19 mouse cellular contexts compared by ENCODE assay signal in genomic region chr9:121369573-121369972, GRCm38 (mm10).
DNase-seq lines count a peak whose midpoint lies in the region; ATAC-seq and TF ChIP-seq lines count a peak whose summit lies in the region.
"Had no signal": no experiment of that assay in that cellular context is flagged by ENCODE, and none has a peak within 500 bp of the region (broad histone marks: within the 10 kb centered on the region; RNA-seq: fewer than 3 reads in every experiment).

No protein-coding gene starts in this region.

- H3K27me3 ChIP-seq in forebrain, embryonic 10.5 days (ENCODE audit: poor library complexity, severe bottlenecking) = no peaks in the 10 kb centered on the region; the same call in 1 of the 2 replicates
- no peaks in the 10 kb centered on the region for H3K27me3 ChIP-seq in forebrain, embryonic 11.5 days (ENCODE audit: control insufficient read depth, insufficient read depth, low read length)
- H3K27me3 ChIP-seq in hindbrain, embryonic 14.5 days (ENCODE audit: control insufficient read depth, insufficient read depth, low read length) = no peaks in the 10 kb centered on the region
- no peaks in the 10 kb centered on the region for H3K27me3 ChIP-seq in hindbrain, embryonic 12.5 days
- H3K27me3 ChIP-seq in forebrain, embryonic 15.5 days = no peaks in the 10 kb centered on the region
- H3K27me3 ChIP-seq: limb, embryonic 12.5 days had no signal

- TF ChIP-seq POLR2A in bone marrow macrophage, adult 2 months (IDR thresholded peaks at IDR 0.05; ENCODE audit: borderline replicate concordance, low read depth, low read length) = no peak

- H3K9ac ChIP-seq in forebrain, embryonic 11.5 days (ENCODE audit: low read length) = no peak overlapping the region
- H3K9ac ChIP-seq in hindbrain, embryonic 14.5 days = no peak overlapping the region
- H3K9ac ChIP-seq in hindbrain, embryonic 12.5 days = no peak overlapping the region
- no peak overlapping the region for H3K9ac ChIP-seq in forebrain, embryonic 15.5 days (replicated peaks)
- H3K9ac ChIP-seq: limb, embryonic 12.5 days; liver, embryonic 14.5 days had no signal

- TF ChIP-seq CTCF in bone marrow macrophage, adult 2 months (IDR thresholded peaks at IDR 0.05; ENCODE audit: low read depth, low read length) = 0 out of 2 replicates have a peak, but pooled peaks have one; percentile 2

- no peak for DNase-seq in forebrain, embryonic 10.5 days (ENCODE audit: extremely low spot score, low spot score)
- DNase-seq in forebrain, embryonic 11.5 days (ENCODE audit: low spot score) = no peak
- no peak for DNase-seq in hindbrain, embryonic 14.5 days (ENCODE audit: low spot score)
- DNase-seq in adrenal gland, postnatal 10 days = no peak
- DNase-seq: adrenal gland, adult 2 months; embryo, embryonic 11 days; heart, postnatal 36 days; kidney, adult 18-20 months; kidney, postnatal 14 days; retina, postnatal 1 day; spleen, adult 18-20 months had no signal

- WGBS in forebrain, embryonic 10.5 days = 85% methylated on average over 6 of the region's 6 CpGs
- WGBS in forebrain, embryonic 11.5 days = 87% methylated on average over 6 of the region's 6 CpGs
- WGBS in hindbrain, embryonic 14.5 days = 66% methylated on average over 6 of the region's 6 CpGs
- WGBS in hindbrain, embryonic 12.5 days = 73% methylated on average over 6 of the region's 6 CpGs
- WGBS in forebrain, embryonic 15.5 days = 53% methylated on average over 6 of the region's 6 CpGs

- no peaks in the 10 kb centered on the region for H3K9me3 ChIP-seq in forebrain, embryonic 10.5 days
- no peaks in the 10 kb centered on the region for H3K9me3 ChIP-seq in forebrain, embryonic 11.5 days (ENCODE audit: control insufficient read depth, low read length)
- H3K9me3 ChIP-seq in hindbrain, embryonic 14.5 days (ENCODE audit: control insufficient read depth, low read length) = no peaks in the 10 kb centered on the region
- no peaks in the 10 kb centered on the region for H3K9me3 ChIP-seq in hindbrain, embryonic 12.5 days (replicated peaks)
- H3K9me3 ChIP-seq in forebrain, embryonic 15.5 days = no peaks in the 10 kb centered on the region
- H3K9me3 ChIP-seq: G1E; heart, embryonic 10.5 days; limb, embryonic 12.5 days had no signal

- H3K4me2 ChIP-seq in forebrain, embryonic 11.5 days (ENCODE audit: low read depth, low read length, severe bottlenecking) = no peak overlapping the region
- H3K4me2 ChIP-seq in hindbrain, embryonic 14.5 days (replicated peaks) = 0 out of 2 replicates have a peak overlapping the region, but pooled peaks have one; percentile 4
- H3K4me2 ChIP-seq in hindbrain, embryonic 12.5 days (replicated peaks) = no peak overlapping the region
- H3K4me2 ChIP-seq in forebrain, embryonic 15.5 days (replicated peaks) = no peak overlapping the region
- H3K4me2 ChIP-seq: limb, embryonic 12.5 days had no signal

- 0 out of 2 replicates have a peak overlapping the region, but pooled peaks have one; percentile 48 for H3K27ac ChIP-seq in forebrain, embryonic 10.5 days
- H3K27ac ChIP-seq in forebrain, embryonic 11.5 days (ENCODE audit: low read depth, low read length) = no peak overlapping the region
- no peak overlapping the region for H3K27ac ChIP-seq in hindbrain, embryonic 14.5 days
- H3K27ac ChIP-seq in hindbrain, embryonic 12.5 days = no peak overlapping the region
- no peak overlapping the region for H3K27ac ChIP-seq in bone marrow macrophage, adult 2 months (ENCODE audit: insufficient read depth, low read depth, low read length)
- H3K27ac ChIP-seq in forebrain, embryonic 15.5 days (replicated peaks) = peak overlapping the region; percentile 95
- H3K27ac ChIP-seq: limb, embryonic 12.5 days; liver, embryonic 14.5 days had no signal

- ATAC-seq in forebrain, embryonic 11.5 days (replicated peaks; ENCODE audit: low FRiP score) = no peak
- ATAC-seq in hindbrain, embryonic 14.5 days (ENCODE audit: low FRiP score) = no peak
- no peak for ATAC-seq in hindbrain, embryonic 12.5 days (ENCODE audit: low FRiP score)
- no peak for ATAC-seq in forebrain, embryonic 15.5 days (replicated peaks)
- no peak for ATAC-seq in inflammation-experienced regulatory T-cells, adult 6 months

- peaks cover 39% of the 10 kb centered on the region for H3K36me3 ChIP-seq in forebrain, embryonic 10.5 days (replicated peaks)
- H3K36me3 ChIP-seq in forebrain, embryonic 11.5 days (ENCODE audit: control insufficient read depth, insufficient read depth, low read length) = no peaks in the 10 kb centered on the region
- H3K36me3 ChIP-seq in hindbrain, embryonic 14.5 days (replicated peaks; ENCODE audit: control insufficient read depth, insufficient read depth) = peaks cover 6% of the 10 kb centered on the region; the same call in 1 of the 2 replicates
- H3K36me3 ChIP-seq in hindbrain, embryonic 12.5 days = peaks cover 13% of the 10 kb centered on the region
- H3K36me3 ChIP-seq in forebrain, embryonic 15.5 days = no peaks in the 10 kb centered on the region

- peaks cover 78% of the 10 kb centered on the region for H3K4me1 ChIP-seq in forebrain, embryonic 10.5 days
- H3K4me1 ChIP-seq in forebrain, embryonic 11.5 days (replicated peaks; ENCODE audit: control insufficient read depth, insufficient read depth, low read length) = peaks cover 34% of the 10 kb centered on the region
- H3K4me1 ChIP-seq in hindbrain, embryonic 14.5 days (replicated peaks; ENCODE audit: control insufficient read depth, insufficient read depth, low read length) = peaks cover 44% of the 10 kb centered on the region
- H3K4me1 ChIP-seq in hindbrain, embryonic 12.5 days = peaks cover 77% of the 10 kb centered on the region
- peaks cover 50% of the 10 kb centered on the region for H3K4me1 ChIP-seq in bone marrow macrophage, adult 2 months (ENCODE audit: control insufficient read depth, insufficient read depth, low read length)
- peaks cover 84% of the 10 kb centered on the region for H3K4me1 ChIP-seq in forebrain, embryonic 15.5 days

- no peak overlapping the region for H3K4me3 ChIP-seq in forebrain, embryonic 10.5 days
- H3K4me3 ChIP-seq in forebrain, embryonic 11.5 days (ENCODE audit: low read depth, low read length) = no peak overlapping the region
- no peak overlapping the region for H3K4me3 ChIP-seq in hindbrain, embryonic 14.5 days (replicated peaks; ENCODE audit: low read length)
- H3K4me3 ChIP-seq in hindbrain, embryonic 12.5 days = no peak overlapping the region
- H3K4me3 ChIP-seq in bone marrow macrophage, adult 2 months (ENCODE audit: insufficient read depth, low read length) = no peak overlapping the region
- H3K4me3 ChIP-seq in forebrain, embryonic 15.5 days = no peak overlapping the region
- H3K4me3 ChIP-seq: heart, embryonic 10.5 days; limb, embryonic 12.5 days had no signal

Comparison
In these comparisons a context has a peak if more than half of its experiments do, and no peak if none do; other contexts are left out.
1. H3K27ac ChIP-seq: peak in forebrain, embryonic 10.5 days (single experiment) and forebrain, embryonic 15.5 days (single experiment); none in forebrain, embryonic 11.5 days (single experiment), hindbrain, embryonic 14.5 days (single experiment), hindbrain, embryonic 12.5 days (single experiment) and bone marrow macrophage, adult 2 months (single experiment).